Mouse (Mus musculus): ENCODE measurements at regions not wholly inside any gene's neighbourhood (a gene's known extent, or its start where the extent isn't known, plus 50 kb on each side); places are given as distances from the start of the nearest gene placed in this dataset.
A peak's percentile ranks its signal among the peaks of the same experiment; 100 is the strongest.

DNA sequence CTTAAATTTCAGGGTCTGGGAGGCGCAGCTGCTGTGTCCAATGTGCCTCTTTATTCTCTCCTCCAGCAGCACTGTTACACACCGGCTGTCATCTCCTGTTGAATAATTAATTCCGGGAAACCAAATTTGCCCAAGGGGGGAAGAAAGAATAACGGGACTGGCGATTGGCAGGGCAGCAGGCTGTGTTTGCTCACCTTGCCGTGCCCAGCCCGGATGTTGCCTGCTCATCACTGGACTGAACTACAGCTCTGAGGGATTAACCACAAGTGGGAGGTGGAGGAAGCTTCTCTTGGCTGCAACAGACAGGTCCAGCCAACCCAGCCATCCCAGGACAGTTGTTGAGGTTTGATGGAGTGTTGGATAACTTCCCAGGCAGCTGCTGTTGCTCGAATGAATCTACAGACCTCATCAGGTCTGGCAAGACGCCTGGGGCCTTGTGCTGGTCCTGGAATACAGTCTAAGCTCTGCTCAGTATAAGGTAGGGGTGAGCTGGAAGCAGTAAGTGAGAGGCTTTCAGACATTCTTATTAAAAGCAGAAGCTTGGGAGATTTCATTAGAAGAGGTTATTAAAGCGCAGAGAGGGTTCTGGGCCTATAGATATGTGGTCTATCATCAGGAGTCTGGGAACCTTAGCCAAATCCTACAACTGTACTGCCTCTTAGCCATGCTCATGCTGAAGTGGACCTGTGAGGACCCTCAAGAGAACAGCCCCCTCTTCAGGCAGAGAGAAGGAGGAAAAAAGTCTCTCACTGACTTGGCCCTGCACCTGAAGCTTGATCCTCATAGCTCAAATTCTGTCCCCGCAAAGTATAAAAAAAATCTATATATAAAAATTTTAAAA is 291.8 kb downstream of the Il20rb start:
- ATAC-seq (ENCODE audit: insufficient number of reproducible peaks, low FRiP score, low TSS enrichment, low read depth), result peak; percentile 57; the same call in 1 of the 2 replicates
- Histone ChIP-seq H3K9ac (no peak overlapping the region), H3K27me3 (no peaks in the 10 kb centered on the region), H3K4me1 (no peaks in the 10 kb centered on the region), H3K27ac (replicated peaks) (no peak overlapping the region), H3K9me3 (replicated peaks) (no peaks in the 10 kb centered on the region), H3K36me3 (no peaks in the 10 kb centered on the region), H3K4me2 (replicated peaks) (no peak overlapping the region), H3K4me3 (replicated peaks) (no peak overlapping the region)
- 58% methylated on average over 11 of the region's 11 CpGs for WGBS

DNA sequence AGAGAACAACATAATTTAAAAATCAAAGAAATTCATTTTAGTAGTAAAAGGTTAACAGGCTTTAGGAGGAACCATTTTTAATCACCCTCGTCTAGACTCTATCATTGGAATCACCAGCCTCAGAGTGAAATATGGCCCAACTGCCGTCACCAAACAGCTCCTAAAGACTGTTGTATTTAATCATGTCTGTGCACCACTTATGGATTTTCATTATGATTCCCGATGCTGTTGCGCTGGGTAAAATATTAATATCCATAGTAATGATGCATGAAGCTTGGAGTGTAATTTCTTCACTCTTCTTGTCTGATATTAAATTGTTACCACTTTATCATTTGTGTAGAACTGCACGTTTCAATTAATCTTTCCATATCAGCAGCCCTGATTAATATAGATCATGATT is 292.4 kb downstream of the Il20rb start:
- 79% methylated on average over 5 of the region's 5 CpGs for WGBS

DNA sequence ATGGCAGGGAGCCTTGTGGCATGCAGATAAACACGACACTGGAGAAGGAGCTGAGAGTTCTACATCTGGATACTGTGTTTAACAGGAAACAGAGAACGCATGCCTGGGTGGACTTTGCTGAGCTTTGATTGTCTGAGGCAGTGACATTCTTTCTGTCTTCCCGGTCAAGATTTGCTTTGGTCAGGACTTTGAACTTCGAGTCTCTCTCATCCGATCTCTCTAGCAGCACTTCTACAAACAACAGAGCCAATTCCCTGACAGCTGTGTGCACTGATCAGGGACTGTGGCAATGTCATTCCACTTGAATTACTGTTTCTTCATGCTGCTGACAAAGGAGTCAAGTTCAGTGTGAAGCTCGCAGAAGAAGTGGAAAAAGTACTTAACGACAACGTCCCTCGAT is 302.5 kb downstream of the Il20rb start:
- no peak overlapping the region for H3K4me3 ChIP-seq (replicated peaks)
- H3K4me1 ChIP-seq, result no peaks in the 10 kb centered on the region
- H3K27me3 ChIP-seq, result no peaks in the 10 kb centered on the region
- H3K4me2 ChIP-seq (replicated peaks), result no peak overlapping the region
- WGBS, result 54% methylated on average over 9 of the region's 9 CpGs
- no peak for ATAC-seq (ENCODE audit: insufficient number of reproducible peaks, low FRiP score, low TSS enrichment, low read depth)
- no peak overlapping the region for H3K27ac ChIP-seq (replicated peaks)
- no peaks in the 10 kb centered on the region for H3K9me3 ChIP-seq (replicated peaks)
- H3K36me3 ChIP-seq, result no peaks in the 10 kb centered on the region
- H3K9ac ChIP-seq, result no peak overlapping the region

More for the DNA sequence above, 292.4 kb downstream of the Il20rb start:
- Histone ChIP-seq H3K4me3 (replicated peaks) (no peak overlapping the region), H3K27me3 (no peaks in the 10 kb centered on the region), H3K4me1 (no peaks in the 10 kb centered on the region), H3K36me3 (no peaks in the 10 kb centered on the region), H3K4me2 (replicated peaks) (no peak overlapping the region), H3K27ac (replicated peaks) (no peak overlapping the region), H3K9ac (no peak overlapping the region), H3K9me3 (replicated peaks) (no peaks in the 10 kb centered on the region)
- ATAC-seq (ENCODE audit: insufficient number of reproducible peaks, low FRiP score, low TSS enrichment, low read depth), result no peak

- no peaks in the 10 kb centered on the region for H3K4me1 ChIP-seq
- no peaks in the 10 kb centered on the region for H3K27me3 ChIP-seq
- 75% methylated on average over 5 of the region's 5 CpGs for WGBS
- H3K36me3 ChIP-seq, result no peaks in the 10 kb centered on the region
- H3K9me3 ChIP-seq (replicated peaks), result no peaks in the 10 kb centered on the region
- H3K4me2 ChIP-seq (replicated peaks), result no peak overlapping the region
- ATAC-seq (ENCODE audit: insufficient number of reproducible peaks, low FRiP score, low TSS enrichment, low read depth), result no peak
- no peak overlapping the region for H3K4me3 ChIP-seq (replicated peaks)
- H3K9ac ChIP-seq, result no peak overlapping the region
- H3K27ac ChIP-seq (replicated peaks), result no peak overlapping the region
These were observed 300.3 kb upstream of the Sox14 start for GRCm38 (mm10) chr9:100176291-100176690.

GRCm38 (mm10) chr9:100166256-100166655 is 290.3 kb upstream of the Sox14 start:
- Histone ChIP-seq H3K9me3 (replicated peaks) (no peaks in the 10 kb centered on the region), H3K9ac (no peak overlapping the region), H3K4me3 (replicated peaks) (no peak overlapping the region), H3K4me2 (replicated peaks) (no peak overlapping the region), H3K27me3 (no peaks in the 10 kb centered on the region), H3K4me1 (no peaks in the 10 kb centered on the region), H3K27ac (replicated peaks) (no peak overlapping the region), H3K36me3 (no peaks in the 10 kb centered on the region)
- ATAC-seq (ENCODE audit: insufficient number of reproducible peaks, low FRiP score, low TSS enrichment, low read depth), result no peak
- 83% methylated on average over 5 of the region's 5 CpGs for WGBS

- 71% methylated on average over 3 of the region's 3 CpGs for WGBS
- no peak overlapping the region for H3K4me2 ChIP-seq (replicated peaks)
- ATAC-seq (ENCODE audit: insufficient number of reproducible peaks, low FRiP score, low TSS enrichment, low read depth), result no peak
These were observed 286.0 kb upstream of the Sox14 start for GRCm38 (mm10) chr9:100161961-100162360.

More at GRCm38 (mm10) chr9:100161961-100162360, 286.0 kb upstream of the Sox14 start:
- Histone ChIP-seq H3K36me3 (no peaks in the 10 kb centered on the region), H3K9ac (no peak overlapping the region), H3K9me3 (replicated peaks) (no peaks in the 10 kb centered on the region), H3K27ac (replicated peaks) (no peak overlapping the region), H3K4me3 (replicated peaks) (no peak overlapping the region), H3K4me1 (no peaks in the 10 kb centered on the region), H3K27me3 (no peaks in the 10 kb centered on the region)

Measured in embryonic facial prominence, embryonic 15.5 days (tissue).